Mouse (Mus musculus) urinary bladder, postnatal 4 days (tissue): ENCODE results near the gene Gm49325.
"Not testable (repeated sequence)": the region's sequence is repeated elsewhere in the genome, so short reads cannot be mapped to it uniquely, and the experiment has no call there.

ENCODE experiments used
- DNase-seq, 2 experiments: peaks; one replicate each; pipeline ENCODE4 v3.0.0; 2021 to 2022; ENCODE audit warnings: low spot score in 2 of 2

Gene Gm49325

DNA sequence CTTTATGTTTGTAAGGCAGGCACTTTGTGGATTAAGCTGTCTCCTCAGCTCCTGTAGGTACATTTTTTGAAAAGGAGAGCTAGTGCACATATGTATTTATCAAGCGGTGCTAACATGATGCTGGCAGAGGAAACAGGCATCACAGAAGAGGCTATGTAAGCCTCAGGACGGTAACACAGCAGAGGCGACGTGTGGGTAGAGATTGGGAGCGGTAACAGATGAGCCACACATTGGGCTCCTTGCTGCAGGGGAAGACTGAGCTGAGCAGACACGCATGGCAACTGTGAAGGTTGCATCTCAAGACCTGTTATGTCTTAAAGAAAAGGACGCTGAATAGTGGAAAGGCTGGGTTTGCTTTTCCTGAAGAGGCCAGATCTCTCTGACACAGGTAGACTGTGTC, 77.0 kb downstream of the Gm49325 start:
- no peak for DNase-seq

DNA sequence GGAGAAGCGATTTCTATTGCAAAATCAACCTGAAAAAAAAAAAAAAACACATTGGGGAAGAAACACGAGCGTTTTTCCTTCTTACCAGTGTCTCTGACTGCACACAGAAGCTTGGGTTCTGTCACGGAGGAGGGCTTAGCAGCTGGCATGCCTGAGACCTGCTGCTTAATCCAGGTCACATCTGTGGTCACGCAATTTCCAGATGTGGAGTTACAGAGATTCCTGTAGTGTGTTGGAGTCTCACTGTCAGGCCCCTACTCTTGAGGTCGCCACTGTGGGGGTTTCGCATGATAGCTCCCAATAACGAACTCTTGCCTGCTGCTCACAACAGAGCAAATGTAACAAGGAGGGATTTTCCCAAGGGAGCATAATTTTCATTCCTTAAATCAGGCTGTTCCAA, 78.2 kb downstream of the Gm49325 start:
- no peak for DNase-seq

DNA sequence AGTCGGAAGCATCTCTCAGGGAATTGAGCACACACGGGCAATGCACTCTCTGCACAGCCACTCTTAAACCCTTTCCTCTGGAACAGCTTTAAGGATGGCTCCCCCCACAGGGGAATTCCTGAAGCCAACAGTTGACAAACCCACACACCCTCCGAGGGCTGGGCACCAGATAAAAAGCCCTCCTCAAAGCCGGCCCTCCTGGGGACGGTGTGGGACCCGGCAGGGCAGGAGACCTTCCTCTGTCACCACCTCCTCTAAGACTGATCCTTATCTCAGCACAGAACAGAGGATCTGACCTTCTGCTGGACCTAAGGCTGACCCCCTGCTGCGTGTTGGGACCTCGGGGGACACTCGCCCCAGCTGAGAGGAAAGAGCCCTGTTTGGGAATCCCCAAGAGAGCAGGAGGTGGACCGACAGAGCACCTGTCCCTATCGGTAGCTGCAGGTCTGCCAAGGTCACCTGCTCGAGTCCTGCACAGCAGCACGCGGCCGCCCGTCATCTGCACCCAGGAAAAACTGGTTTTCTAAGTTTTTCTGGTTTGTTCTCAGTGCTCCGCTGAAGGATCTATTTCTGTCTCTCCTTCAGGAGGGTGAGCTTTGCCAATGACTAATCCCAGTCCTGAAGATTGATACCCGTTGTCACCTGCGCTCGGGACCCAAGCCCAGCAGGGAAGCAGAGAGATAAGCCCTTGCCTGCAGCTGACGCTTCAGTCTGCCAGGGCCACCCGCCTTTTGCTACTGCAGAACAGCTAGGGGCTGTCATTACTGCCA, 80.1 kb downstream of the Gm49325 start, which contains the start of gene Tspear:
Gene Tspear, plus strand, starts transcription at position 675 of the 770 bp plus-strand sequence.
- DNase-seq = no peak

- DNase-seq = no peak
Observed at GRCm38 (mm10) chr10:77687021-77687420, 81.0 kb downstream of the Gm49325 start.

GRCm38 (mm10) chr10:77690356-77690807, 84.4 kb downstream of the Gm49325 start, which contains the start of gene Gm19402:
Gm19402 (minus strand) TSS chr10:77690757.
- DNase-seq = not testable (repeated sequence)
